Mouse (Mus musculus) spleen, adult 2 months (tissue): ENCODE data around the gene Fndc7. TPM values are rescaled to one million over a fixed set of nuclear protein-coding genes. Genes with fewer than 3 reads are reported as not detected.
"Not testable (repeated sequence)": the region's sequence is repeated elsewhere in the genome, so short reads cannot be mapped to it uniquely, and the experiment has no call there.

Experiments used
- DNase-seq, 2 experiments: peaks; one replicate each; pipeline versions ENCODE4 v3.0.0 to v3.0.0-alpha.2; 2012 to 2021; ENCODE audit warnings: low spot score in 2 of 2, low read depth in 1 of 2
- H3K27ac ChIP-seq: fragments of 200-500 bp; 2 replicates; pipeline ENCODE4 v1.5.1; 2012; ENCODE audit warnings: low read length, inconsistent platforms; ENCODE audit not compliant: insufficient read depth
- H3K27me3 ChIP-seq: fragments of 200-500 bp; 2 replicates; pipeline ENCODE4 v1.6.1; 2012; ENCODE audit warnings: mild to moderate bottlenecking, moderate library complexity, low read length, inconsistent platforms; ENCODE audit not compliant: control insufficient read depth, insufficient read depth
- H3K36me3 ChIP-seq: fragments of 200-500 bp; 2 replicates; pipeline ENCODE4 v1.6.1; 2012; ENCODE audit warnings: mild to moderate bottlenecking, low read length, inconsistent platforms; ENCODE audit not compliant: control insufficient read depth, insufficient read depth
- H3K4me1 ChIP-seq: fragments of 200-500 bp; 2 replicates; pipeline ENCODE4 v1.6.1; 2011; ENCODE audit warnings: inconsistent platforms; ENCODE audit not compliant: control insufficient read depth, insufficient read depth, insufficient read length
- H3K4me3 ChIP-seq: fragments of 200-500 bp; 2 replicates; pipeline ENCODE4 v1.5.1; 2011; ENCODE audit warnings: mild to moderate bottlenecking, inconsistent platforms; ENCODE audit not compliant: insufficient read depth, insufficient read length; ENCODE audit errors: extremely low read depth
- CTCF ChIP-seq: fragments of 200-500 bp; IDR thresholded peaks from 2 replicates; pipeline ENCODE4 v1.5.1; 2011; ENCODE audit warnings: mild to moderate bottlenecking, inconsistent platforms; ENCODE audit not compliant: insufficient read depth, insufficient read length, insufficient replicate concordance; ENCODE audit errors: extremely low read depth
- POLR2A ChIP-seq: fragments of 200-500 bp; IDR thresholded peaks from 2 replicates; pipeline ENCODE4 v1.6.1; 2011; ENCODE audit warnings: low read depth, low read length, inconsistent platforms
- WGBS: fragments of 180-500 bp; shearing (Covaris S2); methylation state at CpG from one replicate; pipeline ENCODE4 v1.1.7; 2018; 5-methylcytosine and 5-hydroxymethylcytosine counted together
- polyA plus RNA-seq: library from polyadenylated mRNA; depleted of rRNA; stranded (reverse); fragments of >200 nt; gene quantifications from 2 replicates; pipeline ENCODE4 v1.2.3, GENCODE M21; 2012

Fndc7 gene
- polyA plus RNA-seq, 1 experiment, result 2.0 TPM

- TF ChIP-seq CTCF, result no peak
- TF ChIP-seq POLR2A, result no peak
- peaks cover 44% of the 10 kb centered on the region; the same call in 1 of the 2 replicates for H3K4me1 ChIP-seq
These were observed 6.7 kb downstream of the Fndc7 start for GRCm38 (mm10) chr3:108883067-108883466.

GRCm38 (mm10) chr3:108881873-108882272, 7.9 kb downstream of the Fndc7 start:
- peaks cover 44% of the 10 kb centered on the region; the same call in 1 of the 2 replicates for H3K4me1 ChIP-seq
- not testable (repeated sequence) for DNase-seq, H3K27me3 ChIP-seq, H3K36me3 ChIP-seq, H3K4me3 ChIP-seq, H3K27ac ChIP-seq
- WGBS, result 51% methylated on average over 4 of the region's 4 CpGs

More at GRCm38 (mm10) chr3:108883067-108883466, 6.7 kb downstream of the Fndc7 start:
- Histone ChIP-seq H3K36me3 (no peaks in the 10 kb centered on the region), H3K4me3 (no peak overlapping the region), H3K27me3 (no peaks in the 10 kb centered on the region), H3K27ac (0 out of 2 replicates have a peak overlapping the region, but pooled peaks have one; percentile 4)
- DNase-seq, result no peak
- WGBS, result 89% methylated on average over 2 of the region's 2 CpGs

GRCm38 (mm10) chr3:108880544-108881507, 9.0 kb downstream of the Fndc7 start:
- H3K4me3 ChIP-seq, result no peak overlapping the region; the same call in 1 of the 2 replicates
- H3K4me1 ChIP-seq, result peaks cover 38% of the 10 kb centered on the region; the same call in 1 of the 2 replicates
- H3K27ac ChIP-seq, result peak overlapping the region; percentile 76
- WGBS, result 48% methylated on average over 28 of the region's 28 CpGs
- TF ChIP-seq CTCF, result no peak
- H3K36me3 ChIP-seq, result no peaks in the 10 kb centered on the region
- no peaks in the 10 kb centered on the region for H3K27me3 ChIP-seq
- DNase-seq, result peak; percentile 24 to 53

- no peak for DNase-seq
- peak overlapping the region; percentile 22; the same call in 1 of the 2 replicates for H3K27ac ChIP-seq
- WGBS, result 32% methylated on average over 5 of the region's 5 CpGs
These were observed 9.9 kb downstream of the Fndc7 start for GRCm38 (mm10) chr3:108879836-108880435.

GRCm38 (mm10) chr3:108879129-108879528, 10.7 kb downstream of the Fndc7 start:
- no peak overlapping the region for H3K27ac ChIP-seq
- TF ChIP-seq POLR2A (no peak), CTCF (no peak)
- H3K4me3 ChIP-seq, result no peak overlapping the region
- 94% methylated on average over 2 of the region's 2 CpGs for WGBS
- no peaks in the 10 kb centered on the region for H3K27me3 ChIP-seq
- no peaks in the 10 kb centered on the region for H3K36me3 ChIP-seq
- peaks cover 32% of the 10 kb centered on the region; the same call in 1 of the 2 replicates for H3K4me1 ChIP-seq
- DNase-seq, result no peak

More at GRCm38 (mm10) chr3:108879836-108880435, 9.9 kb downstream of the Fndc7 start:
- no peaks in the 10 kb centered on the region for H3K36me3 ChIP-seq
- no peaks in the 10 kb centered on the region for H3K27me3 ChIP-seq
- peaks cover 35% of the 10 kb centered on the region; the same call in 1 of the 2 replicates for H3K4me1 ChIP-seq
- TF ChIP-seq POLR2A (no peak), CTCF (no peak)
- no peak overlapping the region for H3K4me3 ChIP-seq

- WGBS, result 89% methylated on average over 6 of the region's 6 CpGs
- no peak for TF ChIP-seq CTCF
- TF ChIP-seq POLR2A, result no peak
- H3K27me3 ChIP-seq, result no peaks in the 10 kb centered on the region
- peaks cover 4% of the 10 kb centered on the region; the same call in 1 of the 2 replicates for H3K4me1 ChIP-seq
- H3K36me3 ChIP-seq, result no peaks in the 10 kb centered on the region
- no peak overlapping the region for H3K27ac ChIP-seq
- no peak overlapping the region for H3K4me3 ChIP-seq
- no peak for DNase-seq
These were observed 19.2 kb downstream of the Fndc7 start for GRCm38 (mm10) chr3:108870631-108871030.

GRCm38 (mm10) chr3:108867449-108867848, 22.4 kb downstream of the Fndc7 start:
- DNase-seq, result no peak
- no peaks in the 10 kb centered on the region for H3K36me3 ChIP-seq
- no peak overlapping the region for H3K27ac ChIP-seq
- no peaks in the 10 kb centered on the region for H3K27me3 ChIP-seq
- WGBS, result 85% methylated on average over 3 of the region's 3 CpGs
- TF ChIP-seq POLR2A (no peak), CTCF (no peak)
- H3K4me3 ChIP-seq, result no peak overlapping the region
- H3K4me1 ChIP-seq, result peaks cover 4% of the 10 kb centered on the region; the same call in 1 of the 2 replicates
